Mouse (Mus musculus) macrophage (primary cell): ENCODE measurements around the gene Mrpl36. TPM values are rescaled to one million over a fixed set of nuclear protein-coding genes. Genes with fewer than 3 reads are reported as not detected.

ENCODE experiments used
- H3K27ac ChIP-seq: fragments of 350-480 bp; formaldehyde crosslinking; 2 replicates; pipeline ENCODE4 v1.9.0; 2021
- H3K36me3 ChIP-seq: fragments of 350-480 bp; formaldehyde crosslinking; 2 replicates; pipeline ENCODE4 v1.9.0; 2021; ENCODE audit errors: inconsistent target
- H3K4me3 ChIP-seq: fragments of 350-480 bp; formaldehyde crosslinking; 2 replicates; pipeline ENCODE4 v1.9.0; 2021; ENCODE audit errors: inconsistent target
- H3K79me2 ChIP-seq: fragments of 350-480 bp; formaldehyde crosslinking; 2 replicates; pipeline ENCODE4 v1.9.0; 2021; ENCODE audit errors: inconsistent target
- WGBS: methylation state at CpG from one replicate; pipeline ENCODE4 v1.1.7; 2026; ENCODE audit warnings: inconsistent platforms; ENCODE audit not compliant: missing documents; 5-methylcytosine and 5-hydroxymethylcytosine counted together
- polyA plus RNA-seq: library from polyadenylated mRNA; stranded (reverse); fragments of 250-400 nt; gene quantifications from 3 replicates; pipeline ENCODE4 v1.2.4, GENCODE M21; 2018; ENCODE audit warnings: inconsistent platforms

Gene Mrpl36
- polyA plus RNA-seq, 1 experiment from 2014 or later: 29.1 TPM

- no peaks in the 10 kb centered on the region for H3K36me3 ChIP-seq
- 88% methylated on average over 2 of the region's 2 CpGs for WGBS
- no peaks in the 10 kb centered on the region for H3K79me2 ChIP-seq
- no peak overlapping the region for H3K27ac ChIP-seq
- H3K4me3 ChIP-seq: no peak overlapping the region
These were observed 46.3 kb downstream of the Mrpl36 start for GRCm38 (mm10) chr13:73374612-73375011.

DNA sequence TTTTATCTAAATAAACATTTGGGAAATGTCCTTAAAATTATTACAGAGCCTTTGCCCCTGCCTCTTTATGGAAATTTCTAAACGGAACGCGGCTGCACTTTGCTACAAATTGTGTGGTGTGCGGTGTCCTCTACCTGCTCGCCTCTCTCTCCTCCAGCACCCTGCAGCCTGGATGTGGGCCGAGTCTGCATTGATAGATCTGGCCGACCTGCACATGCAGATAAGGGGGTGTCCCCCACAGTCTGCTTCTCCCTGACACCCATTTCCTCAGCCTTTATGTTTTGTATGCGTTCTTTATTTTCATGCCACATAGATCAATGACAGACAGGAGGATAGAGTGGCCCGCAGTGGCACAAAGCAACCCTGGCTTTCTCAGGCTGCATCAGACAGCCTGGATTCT lies 49.3 kb downstream of the Mrpl36 start:
- H3K79me2 ChIP-seq: no peaks in the 10 kb centered on the region
- H3K36me3 ChIP-seq: no peaks in the 10 kb centered on the region
- H3K4me3 ChIP-seq: no peak overlapping the region
- 81% methylated on average over 9 of the region's 9 CpGs for WGBS
- H3K27ac ChIP-seq: no peak overlapping the region

Other genes starting within 250 kb of the Mrpl36 start
- gene Irx4, start 68.0 kb upstream of the Mrpl36 start, polyA plus RNA-seq: not detected in 3 replicates
- 92.8 to 153 TPM (median 130 TPM) in 3 replicates for gene Ndufs6, start within 50 bp of the Mrpl36 start, polyA plus RNA-seq
- 18.3 to 26.7 TPM (median 26.4 TPM) in 3 replicates for gene Lpcat1, start 138.7 kb downstream of the Mrpl36 start, polyA plus RNA-seq
- not detected in 3 replicates for gene Slc6a3, start 208.2 kb downstream of the Mrpl36 start, polyA plus RNA-seq